Mouse (Mus musculus) testis, adult 2 months (tissue): ENCODE measurements around the gene Ptprd. TPM values are rescaled to one million over a fixed set of nuclear protein-coding genes. Genes with fewer than 3 reads are reported as not detected.

Source experiments
- H3K27ac ChIP-seq: fragments of 200-500 bp; 2 replicates; pipeline ENCODE4 v1.5.1; 2012; ENCODE audit warnings: low read depth, low read length; ENCODE audit not compliant: control insufficient read depth, insufficient read depth
- H3K27me3 ChIP-seq: fragments of 200-500 bp; 2 replicates; pipeline ENCODE4 v1.6.1; 2012; ENCODE audit warnings: mild to moderate bottlenecking, low read length, moderate library complexity; ENCODE audit not compliant: control insufficient read depth, insufficient read depth
- H3K36me3 ChIP-seq: fragments of 200-500 bp; 2 replicates; pipeline ENCODE4 v1.6.1; 2012; ENCODE audit warnings: mild to moderate bottlenecking, low read length; ENCODE audit not compliant: control insufficient read depth, insufficient read depth
- H3K4me1 ChIP-seq: fragments of 200-500 bp; 2 replicates; pipeline ENCODE4 v1.6.1; 2012; ENCODE audit warnings: low read length; ENCODE audit not compliant: control insufficient read depth, insufficient read depth
- H3K4me3 ChIP-seq: fragments of 200-500 bp; 2 replicates; pipeline ENCODE4 v1.5.1; 2012; ENCODE audit warnings: low read depth, mild to moderate bottlenecking, low read length, moderate library complexity, mixed read lengths; ENCODE audit not compliant: control insufficient read depth
- CTCF ChIP-seq: fragments of 200-500 bp; IDR thresholded peaks from 2 replicates; pipeline ENCODE4 v1.5.1; 2012; ENCODE audit warnings: low read depth, mild to moderate bottlenecking, inconsistent platforms, low read length, moderate library complexity; ENCODE audit not compliant: control insufficient read depth, insufficient read depth, insufficient replicate concordance
- POLR2A ChIP-seq: fragments of 200-500 bp; IDR thresholded peaks from 2 replicates; pipeline ENCODE4 v1.6.1; 2012; ENCODE audit warnings: low read depth, mild to moderate bottlenecking, inconsistent platforms, low read length, moderate library complexity; ENCODE audit not compliant: control insufficient read depth
- polyA plus RNA-seq: library from polyadenylated mRNA; depleted of rRNA; stranded (reverse); fragments of >200 nt; gene quantifications from 2 replicates; pipeline ENCODE4 v1.2.3, GENCODE M21; 2012

Gene Ptprd
- polyA plus RNA-seq, 1 experiment, result 3.4 TPM

GRCm38 (mm10) chr4:78205018-78205417 lies 6.7 kb downstream of the Ptprd start:
- TF ChIP-seq CTCF (no peak), POLR2A (no peak)
- H3K4me3 ChIP-seq, result no peak overlapping the region
- H3K27ac ChIP-seq, result no peak overlapping the region
- no peaks in the 10 kb centered on the region for H3K27me3 ChIP-seq
- no peaks in the 10 kb centered on the region for H3K36me3 ChIP-seq
- H3K4me1 ChIP-seq, result no peaks in the 10 kb centered on the region

- Histone ChIP-seq H3K4me1 (no peaks in the 10 kb centered on the region), H3K27ac (no peak overlapping the region), H3K4me3 (no peak overlapping the region), H3K36me3 (no peaks in the 10 kb centered on the region), H3K27me3 (no peaks in the 10 kb centered on the region)
- TF ChIP-seq CTCF (no peak), POLR2A (no peak)
These were observed 43.3 kb downstream of the Ptprd start for GRCm38 (mm10) chr4:78168447-78168846.

GRCm38 (mm10) chr4:78160451-78160850 lies 51.3 kb downstream of the Ptprd start:
- H3K27ac ChIP-seq, result no peak overlapping the region
- no peaks in the 10 kb centered on the region for H3K27me3 ChIP-seq
- H3K4me3 ChIP-seq, result no peak overlapping the region
- H3K36me3 ChIP-seq, result no peaks in the 10 kb centered on the region
- H3K4me1 ChIP-seq, result no peaks in the 10 kb centered on the region
- TF ChIP-seq POLR2A (no peak), CTCF (no peak)

GRCm38 (mm10) chr4:78150561-78150960 lies 61.2 kb downstream of the Ptprd start:
- TF ChIP-seq POLR2A, result no peak
- no peak for TF ChIP-seq CTCF
- no peak overlapping the region for H3K4me3 ChIP-seq
- no peak overlapping the region for H3K27ac ChIP-seq
- no peaks in the 10 kb centered on the region for H3K4me1 ChIP-seq
- H3K27me3 ChIP-seq, result no peaks in the 10 kb centered on the region
- H3K36me3 ChIP-seq, result no peaks in the 10 kb centered on the region

GRCm38 (mm10) chr4:78142767-78143148 lies 69.0 kb downstream of the Ptprd start:
- Histone ChIP-seq H3K27me3 (no peaks in the 10 kb centered on the region), H3K36me3 (no peaks in the 10 kb centered on the region), H3K4me3 (no peak overlapping the region), H3K4me1 (no peaks in the 10 kb centered on the region), H3K27ac (no peak overlapping the region)
- TF ChIP-seq POLR2A (no peak), CTCF (no peak)

GRCm38 (mm10) chr4:78142088-78142766 lies 69.5 kb downstream of the Ptprd start:
- no peak for TF ChIP-seq CTCF
- no peaks in the 10 kb centered on the region for H3K27me3 ChIP-seq
- H3K4me3 ChIP-seq, result no peak overlapping the region
- no peaks in the 10 kb centered on the region for H3K36me3 ChIP-seq
- H3K27ac ChIP-seq, result no peak overlapping the region
- no peaks in the 10 kb centered on the region for H3K4me1 ChIP-seq

- Histone ChIP-seq H3K4me3 (no peak overlapping the region), H3K4me1 (no peaks in the 10 kb centered on the region), H3K36me3 (no peaks in the 10 kb centered on the region), H3K27me3 (no peaks in the 10 kb centered on the region), H3K27ac (no peak overlapping the region)
- TF ChIP-seq POLR2A (no peak), CTCF (no peak)
These were observed 100.9 kb downstream of the Ptprd start for GRCm38 (mm10) chr4:78110898-78111297.

GRCm38 (mm10) chr4:78097526-78097925 lies 114.2 kb downstream of the Ptprd start:
- H3K4me3 ChIP-seq, result no peak overlapping the region
- no peaks in the 10 kb centered on the region for H3K4me1 ChIP-seq
- no peaks in the 10 kb centered on the region for H3K36me3 ChIP-seq
- TF ChIP-seq CTCF (no peak), POLR2A (no peak)
- H3K27me3 ChIP-seq, result no peaks in the 10 kb centered on the region
- H3K27ac ChIP-seq, result no peak overlapping the region

- Histone ChIP-seq H3K27ac (no peak overlapping the region), H3K36me3 (no peaks in the 10 kb centered on the region), H3K4me3 (no peak overlapping the region), H3K4me1 (no peaks in the 10 kb centered on the region), H3K27me3 (no peaks in the 10 kb centered on the region)
- TF ChIP-seq CTCF, result no peak
These were observed 129.0 kb downstream of the Ptprd start for GRCm38 (mm10) chr4:78082744-78083143.
